Mouse (Mus musculus): ENCODE measurements at regions not wholly inside any gene's neighbourhood (a gene's known extent, or its start where the extent isn't known, plus 50 kb on each side); places are given as distances from the start of the nearest gene placed in this dataset.
"Not testable (repeated sequence)": the region's sequence is repeated elsewhere in the genome, so short reads cannot be mapped to it uniquely, and the experiment has no call there.

DNA sequence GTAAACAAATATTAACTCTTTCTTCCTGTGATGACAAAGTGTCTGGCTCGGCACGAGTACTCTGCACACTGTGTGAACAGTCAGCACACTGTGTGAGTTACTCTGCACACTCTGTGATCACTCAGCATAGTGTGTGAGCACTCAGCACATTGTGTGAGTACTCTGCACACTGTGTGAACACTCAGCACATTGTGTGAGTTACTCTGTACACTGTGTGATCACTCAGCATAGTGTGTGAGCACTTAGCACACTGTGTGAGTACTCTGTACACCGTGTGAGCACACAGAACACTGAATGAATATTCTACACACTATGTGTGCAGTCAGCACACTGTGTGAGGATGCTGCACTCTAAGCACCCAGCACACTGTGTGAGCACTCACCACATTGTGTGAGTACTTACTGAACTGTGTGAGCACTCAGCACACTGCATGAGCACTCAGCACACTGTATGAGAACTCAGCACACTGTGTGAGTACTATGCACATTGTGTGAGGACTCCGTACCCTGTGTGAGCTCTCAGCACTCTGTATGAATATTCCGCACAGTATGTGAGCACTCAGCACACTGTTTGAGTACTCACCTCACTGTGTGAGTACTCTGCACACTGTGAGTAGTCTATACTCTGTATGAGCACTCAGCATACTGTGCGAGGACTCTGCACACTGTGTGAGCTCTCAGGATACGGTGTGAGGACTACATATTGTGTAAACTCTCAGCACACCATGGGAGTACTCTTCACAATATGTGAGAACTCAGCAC is 381.9 kb downstream of the Hdgfl1 start:
- no peaks in the 10 kb centered on the region for H3K9me3 ChIP-seq (ENCODE audit: control insufficient read depth, low read length)
- WGBS = 74% methylated on average over 7 of the region's 7 CpGs
- H3K4me3 ChIP-seq (ENCODE audit: low read length) = no peak overlapping the region
- no peaks in the 10 kb centered on the region for H3K27me3 ChIP-seq (ENCODE audit: control insufficient read depth, insufficient read depth, low read depth, low read length)
- no peak overlapping the region for H3K4me2 ChIP-seq (ENCODE audit: low read depth, low read length)
- no peak overlapping the region for H3K27ac ChIP-seq (ENCODE audit: low read length)
- no peak overlapping the region for H3K9ac ChIP-seq (ENCODE audit: low read length)
- no peak; the same call in 1 of the 2 replicates for ATAC-seq (ENCODE audit: low read depth)
- no peaks in the 10 kb centered on the region for H3K36me3 ChIP-seq (ENCODE audit: control insufficient read depth, insufficient read depth, low read length)
- peaks cover under 1% of the 10 kb centered on the region; the same call in 1 of the 2 replicates for H3K4me1 ChIP-seq (replicated peaks; ENCODE audit: control insufficient read depth, insufficient read depth, low read length)

DNA sequence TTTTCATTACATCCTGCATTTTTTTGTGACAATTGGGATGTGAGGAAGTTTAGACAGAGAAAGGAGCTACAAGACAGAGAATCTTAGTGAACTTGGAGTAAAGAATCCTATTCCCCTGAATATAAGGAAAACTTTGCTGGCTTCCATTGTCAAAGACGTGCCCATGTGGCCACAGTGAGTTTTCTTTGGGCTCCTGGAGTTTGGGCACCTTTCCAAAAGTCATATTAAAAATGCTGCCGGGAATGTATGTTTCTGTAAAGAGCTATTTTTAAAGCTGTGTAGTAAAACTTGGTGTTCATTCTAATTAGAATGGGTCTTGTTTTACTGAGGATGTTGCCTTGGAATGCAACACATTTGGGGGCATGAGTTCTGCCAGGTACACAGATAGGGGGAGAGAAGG is 387.3 kb downstream of the Hdgfl1 start:
- Histone ChIP-seq H3K4me2 (ENCODE audit: low read depth, low read length) (no peak overlapping the region), H3K4me1 (replicated peaks; ENCODE audit: control insufficient read depth, insufficient read depth, low read length) (peaks cover 7% of the 10 kb centered on the region; the same call in 1 of the 2 replicates), H3K36me3 (ENCODE audit: control insufficient read depth, insufficient read depth, low read length) (no peaks in the 10 kb centered on the region), H3K9ac (ENCODE audit: low read length) (no peak overlapping the region), H3K4me3 (ENCODE audit: low read length) (no peak overlapping the region), H3K27ac (ENCODE audit: low read length) (no peak overlapping the region), H3K9me3 (ENCODE audit: control insufficient read depth, low read length) (no peaks in the 10 kb centered on the region), H3K27me3 (ENCODE audit: control insufficient read depth, insufficient read depth, low read depth, low read length) (no peaks in the 10 kb centered on the region)
- ATAC-seq (ENCODE audit: low read depth) = no peak
- 17% methylated on average over 2 of the region's 2 CpGs for WGBS

DNA sequence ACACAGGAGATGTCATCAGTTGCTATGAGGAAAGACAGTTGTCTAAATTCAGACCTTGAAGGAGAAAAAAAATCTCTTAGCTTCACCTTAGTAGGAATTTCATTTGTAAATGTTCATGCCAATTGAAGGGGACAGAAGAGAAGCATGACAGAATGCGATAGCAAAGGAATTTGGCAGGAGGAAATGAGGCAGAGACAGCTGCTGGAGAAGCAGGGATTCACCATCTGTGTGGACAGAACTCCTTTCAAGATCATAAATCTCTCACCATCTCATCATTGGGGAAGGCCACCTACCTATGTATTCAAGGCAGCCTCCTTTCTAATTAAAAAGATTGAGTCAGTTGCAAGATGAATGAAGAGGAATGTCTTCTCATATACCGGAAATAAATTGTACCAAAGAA is 387.8 kb downstream of the Hdgfl1 start:
- no peak overlapping the region for H3K4me3 ChIP-seq (ENCODE audit: low read length)
- no peak overlapping the region for H3K4me2 ChIP-seq (ENCODE audit: low read depth, low read length)
- WGBS = 58% methylated on average over 2 of the region's 2 CpGs
- H3K9me3 ChIP-seq (ENCODE audit: control insufficient read depth, low read length) = no peaks in the 10 kb centered on the region
- H3K27ac ChIP-seq (ENCODE audit: low read length) = no peak overlapping the region
- H3K36me3 ChIP-seq (ENCODE audit: control insufficient read depth, insufficient read depth, low read length) = no peaks in the 10 kb centered on the region
- H3K4me1 ChIP-seq (replicated peaks; ENCODE audit: control insufficient read depth, insufficient read depth, low read length) = peaks cover 7% of the 10 kb centered on the region; the same call in 1 of the 2 replicates
- no peaks in the 10 kb centered on the region for H3K27me3 ChIP-seq (ENCODE audit: control insufficient read depth, insufficient read depth, low read depth, low read length)
- no peak for ATAC-seq (ENCODE audit: low read depth)
- H3K9ac ChIP-seq (ENCODE audit: low read length) = no peak overlapping the region

DNA sequence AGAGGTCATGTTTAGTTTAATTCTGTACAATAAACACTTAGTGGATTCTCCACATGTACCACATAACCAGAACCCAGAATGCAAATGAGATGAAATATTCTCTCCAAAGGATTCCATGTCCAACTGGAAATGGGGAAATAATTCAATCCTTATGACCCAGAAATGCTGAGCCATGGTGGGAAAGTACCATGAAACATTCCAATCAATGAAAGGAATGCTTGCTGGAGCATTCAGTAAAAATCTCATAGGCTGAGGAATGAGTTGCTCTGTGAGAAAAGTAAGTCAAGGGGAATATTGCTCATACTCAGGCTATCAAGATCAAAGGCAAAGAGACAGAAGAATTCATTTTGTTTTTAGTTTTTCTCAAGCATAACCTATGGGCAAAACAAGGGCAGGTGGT is 394.4 kb downstream of the Hdgfl1 start:
- no peaks in the 10 kb centered on the region for H3K9me3 ChIP-seq (ENCODE audit: control insufficient read depth, low read length)
- no peak overlapping the region for H3K4me3 ChIP-seq (ENCODE audit: low read length)
- no peak overlapping the region for H3K27ac ChIP-seq (ENCODE audit: low read length)
- ATAC-seq (ENCODE audit: low read depth) = no peak
- no peaks in the 10 kb centered on the region for H3K36me3 ChIP-seq (ENCODE audit: control insufficient read depth, insufficient read depth, low read length)
- no peak overlapping the region for H3K4me2 ChIP-seq (ENCODE audit: low read depth, low read length)
- H3K9ac ChIP-seq (ENCODE audit: low read length) = no peak overlapping the region
- no peaks in the 10 kb centered on the region for H3K4me1 ChIP-seq (replicated peaks; ENCODE audit: control insufficient read depth, insufficient read depth, low read length)
- H3K27me3 ChIP-seq (ENCODE audit: control insufficient read depth, insufficient read depth, low read depth, low read length) = no peaks in the 10 kb centered on the region

DNA sequence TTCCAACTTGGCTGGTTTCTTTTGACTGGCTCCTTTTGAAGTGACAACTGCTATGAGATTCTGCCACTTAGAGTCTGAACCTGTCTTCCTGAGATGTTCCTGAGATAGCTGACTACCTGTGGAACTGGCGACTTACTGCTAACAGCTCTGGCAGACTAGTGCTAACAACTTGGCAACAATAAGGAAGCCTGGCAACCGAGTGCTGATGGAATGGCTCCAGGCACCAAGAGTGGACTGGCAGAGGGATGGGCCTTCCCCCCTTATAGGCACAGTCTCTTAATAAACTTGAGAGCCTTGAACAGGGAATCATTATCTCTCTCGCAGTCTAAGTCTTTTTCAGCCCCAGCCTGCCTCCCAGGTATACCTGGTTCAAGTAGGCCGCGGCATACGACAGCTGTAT is 404.1 kb downstream of the Hdgfl1 start:
- H3K4me1 ChIP-seq (replicated peaks; ENCODE audit: control insufficient read depth, insufficient read depth, low read length); H3K27ac ChIP-seq (ENCODE audit: low read length); H3K36me3 ChIP-seq (ENCODE audit: control insufficient read depth, insufficient read depth, low read length); H3K4me2 ChIP-seq (ENCODE audit: low read depth, low read length); H3K4me3 ChIP-seq (ENCODE audit: low read length); H3K9me3 ChIP-seq (ENCODE audit: control insufficient read depth, low read length); H3K9ac ChIP-seq (ENCODE audit: low read length); ATAC-seq (ENCODE audit: low read depth); H3K27me3 ChIP-seq (ENCODE audit: control insufficient read depth, insufficient read depth, low read depth, low read length): not testable (repeated sequence)
- 91% methylated on average over 6 of the region's 6 CpGs for WGBS

DNA sequence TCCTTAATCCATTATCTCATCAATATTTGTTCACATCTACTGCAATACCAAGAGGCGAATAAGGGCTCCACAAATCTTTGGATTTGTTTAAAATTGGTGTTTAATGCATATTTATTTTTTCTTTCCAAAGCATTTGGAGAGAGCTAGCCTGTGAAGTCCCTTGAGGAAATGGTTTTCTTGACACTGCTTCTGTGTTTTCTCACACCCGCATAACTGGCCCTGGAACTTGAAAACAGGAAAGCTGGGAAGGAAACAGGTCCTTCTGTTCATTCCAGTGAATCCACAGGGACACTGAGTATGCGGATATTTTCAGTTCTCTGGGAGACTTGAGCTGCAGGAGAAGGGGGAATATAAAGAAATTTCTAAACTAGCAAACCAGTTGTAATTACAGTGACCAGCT is 413.6 kb downstream of the Hdgfl1 start:
- Histone ChIP-seq H3K4me1 (replicated peaks; ENCODE audit: control insufficient read depth, insufficient read depth, low read length) (no peaks in the 10 kb centered on the region), H3K27me3 (ENCODE audit: control insufficient read depth, insufficient read depth, low read depth, low read length) (no peaks in the 10 kb centered on the region), H3K36me3 (ENCODE audit: control insufficient read depth, insufficient read depth, low read length) (no peaks in the 10 kb centered on the region), H3K9me3 (ENCODE audit: control insufficient read depth, low read length) (no peaks in the 10 kb centered on the region), H3K27ac (ENCODE audit: low read length) (no peak overlapping the region), H3K4me2 (ENCODE audit: low read depth, low read length) (no peak overlapping the region), H3K9ac (ENCODE audit: low read length) (no peak overlapping the region), H3K4me3 (ENCODE audit: low read length) (no peak overlapping the region)
- no peak for ATAC-seq (ENCODE audit: low read depth)
- WGBS = 31% methylated on average over 3 of the region's 3 CpGs

DNA sequence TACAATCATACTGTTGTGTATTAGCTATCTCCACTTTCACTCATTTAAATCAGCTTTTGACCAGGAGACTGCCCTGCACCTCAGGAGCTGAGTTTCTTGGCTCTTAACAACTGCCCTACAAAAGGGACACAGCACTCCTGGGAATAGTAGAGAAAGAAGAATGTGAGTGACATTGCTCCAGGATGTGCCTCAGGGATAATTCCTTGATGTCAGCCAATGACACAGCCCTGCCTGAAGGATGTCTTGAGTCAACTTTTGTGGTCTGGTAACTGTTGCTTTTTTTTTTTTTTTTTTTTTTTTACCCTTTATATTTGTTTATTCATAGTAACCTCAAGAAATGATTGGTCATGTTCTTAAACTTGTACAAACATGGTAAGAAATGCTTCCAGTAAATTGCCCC is 415.5 kb downstream of the Hdgfl1 start:
- no peaks in the 10 kb centered on the region for H3K9me3 ChIP-seq (ENCODE audit: control insufficient read depth, low read length)
- H3K9ac ChIP-seq (ENCODE audit: low read length) = no peak overlapping the region
- no peaks in the 10 kb centered on the region for H3K27me3 ChIP-seq (ENCODE audit: control insufficient read depth, insufficient read depth, low read depth, low read length)
- no peak overlapping the region for H3K4me3 ChIP-seq (ENCODE audit: low read length)
- no peak overlapping the region for H3K27ac ChIP-seq (ENCODE audit: low read length)
- 0 out of 2 replicates have a peak, but pooled peaks cover 2% of the 10 kb centered on the region for H3K4me1 ChIP-seq (replicated peaks; ENCODE audit: control insufficient read depth, insufficient read depth, low read length)
- H3K36me3 ChIP-seq (ENCODE audit: control insufficient read depth, insufficient read depth, low read length) = no peaks in the 10 kb centered on the region
- no peak for ATAC-seq (ENCODE audit: low read depth)
- no peak overlapping the region for H3K4me2 ChIP-seq (ENCODE audit: low read depth, low read length)

DNA sequence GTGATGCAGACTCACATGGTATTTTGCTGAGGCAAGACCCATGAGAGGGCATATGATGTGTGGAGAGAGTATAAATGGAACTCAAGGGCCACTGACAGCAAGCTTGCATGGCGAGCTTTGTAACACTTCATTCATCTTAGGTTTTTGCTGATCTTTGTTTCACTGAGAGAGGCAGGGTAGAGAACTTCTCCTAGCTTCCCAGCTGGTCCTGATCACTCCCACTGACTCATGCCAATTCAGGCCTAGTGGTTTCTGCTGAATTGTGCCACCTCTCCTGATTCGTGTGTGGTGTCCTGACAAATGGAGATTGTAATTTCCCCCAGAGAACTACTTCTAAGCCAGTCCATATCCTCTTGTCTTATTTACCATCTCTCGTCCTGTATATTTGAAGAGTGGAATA is 419.5 kb downstream of the Hdgfl1 start:
- Histone ChIP-seq H3K4me1 (replicated peaks; ENCODE audit: control insufficient read depth, insufficient read depth, low read length) (0 out of 2 replicates have a peak, but pooled peaks cover 2% of the 10 kb centered on the region), H3K4me3 (ENCODE audit: low read length) (no peak overlapping the region), H3K9ac (ENCODE audit: low read length) (no peak overlapping the region), H3K9me3 (ENCODE audit: control insufficient read depth, low read length) (no peaks in the 10 kb centered on the region), H3K27me3 (ENCODE audit: control insufficient read depth, insufficient read depth, low read depth, low read length) (no peaks in the 10 kb centered on the region), H3K27ac (ENCODE audit: low read length) (peak overlapping the region; percentile 31; the same call in 1 of the 2 replicates), H3K36me3 (ENCODE audit: control insufficient read depth, insufficient read depth, low read length) (no peaks in the 10 kb centered on the region), H3K4me2 (ENCODE audit: low read depth, low read length) (no peak overlapping the region)
- 32% methylated on average over 3 of the region's 3 CpGs for WGBS
- ATAC-seq (ENCODE audit: low read depth) = peak; percentile 80

DNA sequence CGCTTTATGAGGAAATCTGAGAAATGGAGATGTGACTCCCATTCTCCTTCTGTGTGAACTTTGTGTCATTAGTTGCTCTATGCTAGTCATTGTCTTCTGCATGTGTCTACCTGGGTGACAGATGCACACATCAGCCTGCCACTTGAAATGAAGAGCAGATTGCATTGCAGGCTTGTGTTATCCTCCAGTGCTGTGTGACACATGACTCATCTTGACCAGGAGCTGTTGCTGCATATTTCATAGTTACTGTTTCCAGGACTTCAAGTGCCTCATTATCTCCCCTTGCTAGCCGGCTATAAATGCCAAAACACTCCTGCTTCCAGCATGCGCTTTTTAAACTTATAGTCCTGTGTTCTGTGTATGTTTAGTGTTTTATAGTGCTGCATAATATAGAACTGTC is 431.2 kb downstream of the Hdgfl1 start:
- H3K4me2 ChIP-seq (ENCODE audit: low read depth, low read length) = no peak overlapping the region
- no peak for ATAC-seq (ENCODE audit: low read depth)
- H3K9me3 ChIP-seq (ENCODE audit: control insufficient read depth, low read length) = no peaks in the 10 kb centered on the region
- H3K27me3 ChIP-seq (ENCODE audit: control insufficient read depth, insufficient read depth, low read depth, low read length) = no peaks in the 10 kb centered on the region
- H3K4me3 ChIP-seq (ENCODE audit: low read length) = no peak overlapping the region
- H3K27ac ChIP-seq (ENCODE audit: low read length) = no peak overlapping the region
- no peak overlapping the region for H3K9ac ChIP-seq (ENCODE audit: low read length)
- no peaks in the 10 kb centered on the region for H3K4me1 ChIP-seq (replicated peaks; ENCODE audit: control insufficient read depth, insufficient read depth, low read length)
- H3K36me3 ChIP-seq (ENCODE audit: control insufficient read depth, insufficient read depth, low read length) = no peaks in the 10 kb centered on the region
- 55% methylated on average over 3 of the region's 3 CpGs for WGBS
